Mouse (Mus musculus): ENCODE measurements at regions not wholly inside any gene's neighbourhood (a gene's known extent, or its start where the extent isn't known, plus 50 kb on each side); places are given as distances from the start of the nearest gene placed in this dataset.
A peak's percentile ranks its signal among the peaks of the same experiment; 100 is the strongest.

GRCm38 (mm10) chr10:114325097-114325496 lies 477.0 kb downstream of the Trhde start:
- intact Hi-C loops (cut with DNase I) = no loop called here
- no peak for DNase-seq (ENCODE audit: low spot score in 2 of 2)

- intact Hi-C loops (cut with DNase I) = no loop called here
- no peak for DNase-seq (ENCODE audit: low spot score in 2 of 2)
Measured at GRCm38 (mm10) chr10:114321510-114321909, 480.6 kb downstream of the Trhde start.

- DNase-seq (ENCODE audit: low spot score in 2 of 2) = peak; percentile 4 to 5
- intact Hi-C loops (cut with DNase I) = no loop called here
Measured at GRCm38 (mm10) chr10:114318516-114318915, 483.6 kb downstream of the Trhde start.
